Mouse (Mus musculus) myocyte (in vitro differentiated cells): Measurements from ENCODE around the gene Tldc1. TPM values are rescaled to one million over a fixed set of nuclear protein-coding genes. Genes with fewer than 3 reads are reported as not detected.

Experiments
- H3K27me3 ChIP-seq: one replicate; pipeline ENCODE4 v1.6.1; 2011; ENCODE audit not compliant: control insufficient read depth, insufficient read depth, insufficient read length
- H3K36me3 ChIP-seq: one replicate; pipeline ENCODE4 v1.6.1; 2011; ENCODE audit not compliant: control insufficient read depth, insufficient read depth
- H3K4me2 ChIP-seq: one replicate; pipeline ENCODE4 v1.6.1; 2011; ENCODE audit warnings: low read depth, control low read depth
- H3K4me3 ChIP-seq: one replicate; pipeline ENCODE4 v1.5.1; 2011; ENCODE audit warnings: mild to moderate bottlenecking, control low read depth, moderate library complexity
- H3K79me2 ChIP-seq: one replicate; pipeline ENCODE4 v1.6.1; 2011; ENCODE audit not compliant: control insufficient read depth, insufficient read depth
- H3ac ChIP-seq: one replicate; pipeline ENCODE4 v1.6.1; 2011; ENCODE audit not compliant: control insufficient read depth, insufficient read length
- CEBPB ChIP-seq: IDR thresholded peaks from 2 replicates; pipeline ENCODE4 v1.6.1; 2011; ENCODE audit warnings: mild to moderate bottlenecking, moderate library complexity; ENCODE audit not compliant: poor library complexity, insufficient read depth, severe bottlenecking
- E2F4 ChIP-seq: IDR thresholded peaks from one replicate; pipeline ENCODE4 v1.6.1; 2011; ENCODE audit warnings: mild to moderate bottlenecking, control low read depth, moderate library complexity; ENCODE audit not compliant: insufficient read depth
- MAX ChIP-seq: IDR thresholded peaks from one replicate; pipeline ENCODE4 v1.6.1; 2011; ENCODE audit warnings: low read depth, mild to moderate bottlenecking, control low read depth
- MYOD1 ChIP-seq, 3 experiments: IDR thresholded peaks; one replicate each; pipeline ENCODE4 v1.6.1; 2011; ENCODE audit warnings: control low read depth in 2 of 3, low read depth in 2 of 3, mild to moderate bottlenecking in 2 of 3, moderate library complexity in 1 of 3; ENCODE audit not compliant: insufficient read length in 2 of 3, control insufficient read depth in 1 of 3
- MYOG ChIP-seq, 3 experiments: IDR thresholded peaks; one replicate each; pipeline ENCODE4 v1.6.1; 2011; ENCODE audit warnings: control low read depth in 2 of 3, low read depth in 2 of 3, mild to moderate bottlenecking in 2 of 3; ENCODE audit not compliant: insufficient read length in 2 of 3, control insufficient read depth in 1 of 3, insufficient read depth in 1 of 3
- POLR2A ChIP-seq: IDR thresholded peaks from one replicate; pipeline ENCODE4 v1.6.1; 2011; ENCODE audit warnings: low read depth, mild to moderate bottlenecking, control low read depth, moderate library complexity; ENCODE audit not compliant: insufficient read length
- POLR2AphosphoS2 ChIP-seq: IDR thresholded peaks from one replicate; pipeline ENCODE4 v1.6.1; 2011; ENCODE audit warnings: low read depth, control low read depth; ENCODE audit not compliant: insufficient read length
- REST ChIP-seq: IDR thresholded peaks from one replicate; pipeline ENCODE4 v1.6.1; 2011; ENCODE audit warnings: mild to moderate bottlenecking, control low read depth, moderate library complexity; ENCODE audit not compliant: insufficient read depth, insufficient read length
- SRF ChIP-seq: IDR thresholded peaks from one replicate; pipeline ENCODE4 v1.6.1; 2011; ENCODE audit warnings: low read depth; ENCODE audit not compliant: control insufficient read depth, insufficient read length
- TCF12 ChIP-seq: IDR thresholded peaks from one replicate; pipeline ENCODE4 v1.6.1; 2011; ENCODE audit warnings: mild to moderate bottlenecking, control low read depth; ENCODE audit not compliant: poor library complexity, insufficient read depth, severe bottlenecking
- TCF3 ChIP-seq: IDR thresholded peaks from one replicate; pipeline ENCODE4 v1.6.1; 2011; ENCODE audit warnings: low read depth, control low read depth; ENCODE audit not compliant: insufficient read length
- USF1 ChIP-seq: IDR thresholded peaks from one replicate; pipeline ENCODE4 v1.6.1; 2011; ENCODE audit warnings: low read depth, mild to moderate bottlenecking, control low read depth, moderate library complexity
- polyA plus RNA-seq: library from polyadenylated mRNA; unstranded; fragments of >200 nt; fragmentation: generic; extraction: Trizol; gene quantifications from one replicate; pipeline ENCODE4 v1.2.1, GENCODE M21; 2012; ENCODE audit warnings: missing spikeins

The Tldc1 gene
- polyA plus RNA-seq, 1 experiment, result 9.6 TPM

DNA sequence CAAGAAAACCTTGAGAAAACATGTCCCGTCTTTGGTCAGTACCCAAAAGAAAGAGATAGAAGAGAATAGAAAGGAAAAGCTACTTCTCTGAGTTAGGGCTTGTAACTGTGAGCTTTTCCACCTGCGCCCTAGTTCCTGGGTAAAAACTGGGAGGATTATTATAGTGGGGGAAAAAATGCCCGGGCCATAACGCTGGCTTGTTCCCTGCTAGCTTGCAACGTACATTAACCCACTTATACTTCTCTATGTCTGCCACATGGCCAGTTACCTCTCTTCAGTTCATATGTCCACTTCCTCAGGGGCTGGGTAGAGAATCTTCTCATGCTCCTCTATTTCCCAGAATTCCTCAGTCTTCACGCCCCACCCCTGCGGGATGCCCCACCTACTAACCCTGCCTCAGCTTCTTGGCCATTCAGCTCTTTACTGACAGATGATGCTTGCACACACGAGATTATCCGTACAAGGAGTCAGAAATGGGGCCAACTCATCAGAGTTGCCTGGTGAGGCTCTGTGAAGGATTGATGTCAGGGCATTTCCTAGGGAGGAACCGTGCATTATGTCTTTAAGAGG lies 41.8 kb downstream of the Tldc1 start:
- Histone ChIP-seq H3K27me3 (no peaks in the 10 kb centered on the region), H3K79me2 (no peaks in the 10 kb centered on the region), H3K4me3 (no peak overlapping the region), H3K4me2 (no peak overlapping the region), H3ac (no peak overlapping the region), H3K36me3 (no peaks in the 10 kb centered on the region)
- TF ChIP-seq TCF3, result no peak
- no peak for TF ChIP-seq E2F4
- no peak for TF ChIP-seq MAX
- no peak for TF ChIP-seq TCF12
- no peak for TF ChIP-seq POLR2A
- no peak for TF ChIP-seq SRF
- TF ChIP-seq POLR2AphosphoS2, result no peak
- no peak for TF ChIP-seq MYOG (IDR thresholded peaks at IDR 0.05; ENCODE audit: control insufficient read depth in 1 of 3, insufficient read depth in 1 of 3, insufficient read length in 2 of 3, low read depth in 2 of 3)
- TF ChIP-seq MYOD1 (IDR thresholded peaks at IDR 0.05; ENCODE audit: control insufficient read depth in 1 of 3, insufficient read length in 2 of 3, low read depth in 2 of 3), result no peak
- no peak for TF ChIP-seq CEBPB
- no peak for TF ChIP-seq REST
- no peak for TF ChIP-seq USF1

DNA sequence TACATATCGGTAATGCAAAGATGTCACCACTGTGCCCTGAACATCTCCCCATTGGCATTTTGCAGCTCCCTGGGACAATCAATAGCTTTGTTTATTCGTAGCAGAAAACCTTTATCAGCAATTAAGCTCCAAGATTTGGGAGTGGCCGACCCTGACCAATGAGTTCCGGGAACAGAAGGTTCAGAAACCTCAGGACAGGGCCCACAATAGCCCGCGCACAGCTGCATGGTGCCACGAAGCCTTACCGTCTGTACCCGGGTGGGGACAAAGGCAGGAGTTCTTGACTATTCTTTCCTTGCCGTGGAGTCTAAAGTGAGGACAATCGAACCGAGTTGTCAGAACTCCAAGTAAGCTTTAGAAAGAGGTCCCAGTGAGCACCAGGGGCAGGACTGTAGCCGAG lies 46.1 kb downstream of the Tldc1 start:
- Histone ChIP-seq H3K27me3 (no peaks in the 10 kb centered on the region), H3ac (no peak overlapping the region), H3K4me3 (no peak overlapping the region), H3K4me2 (no peak overlapping the region), H3K36me3 (no peaks in the 10 kb centered on the region), H3K79me2 (no peaks in the 10 kb centered on the region)
- TF ChIP-seq MAX (no peak), MYOD1 (IDR thresholded peaks at IDR 0.05; ENCODE audit: control insufficient read depth in 1 of 3, insufficient read length in 2 of 3, low read depth in 2 of 3) (no peak), CEBPB (no peak), USF1 (no peak), POLR2AphosphoS2 (no peak), TCF3 (no peak), MYOG (IDR thresholded peaks at IDR 0.05; ENCODE audit: control insufficient read depth in 1 of 3, insufficient read depth in 1 of 3, insufficient read length in 2 of 3, low read depth in 2 of 3) (no peak), SRF (no peak), POLR2A (no peak), TCF12 (no peak), REST (no peak), E2F4 (no peak)

DNA sequence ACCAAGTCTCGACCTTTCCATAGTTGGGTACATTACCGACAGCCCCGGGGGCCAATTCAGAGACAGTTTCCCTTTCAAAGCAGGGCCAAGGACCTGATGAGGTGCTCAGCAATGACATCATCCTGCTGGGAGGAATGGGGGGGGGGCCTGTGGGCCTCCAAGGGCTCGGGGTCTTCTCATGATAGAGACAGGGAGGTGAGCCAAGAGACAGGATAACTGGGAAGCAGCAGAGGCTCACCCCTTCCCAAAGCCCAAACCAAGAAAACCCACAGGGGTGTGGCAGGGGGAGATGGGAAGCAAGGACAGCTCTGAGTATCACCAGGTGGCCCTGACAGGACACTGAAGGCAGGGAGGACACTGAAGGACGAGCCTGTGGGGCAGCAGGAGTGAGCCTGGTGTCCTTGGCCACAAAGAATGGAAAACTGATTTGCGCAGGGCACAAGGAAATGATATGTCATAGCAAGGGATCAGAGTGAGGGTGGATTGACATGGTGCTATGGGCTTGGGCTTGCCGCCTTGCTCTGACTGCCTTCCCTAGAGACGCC lies 49.8 kb downstream of the Tldc1 start:
- TF ChIP-seq USF1, result no peak
- no peak for TF ChIP-seq CEBPB
- TF ChIP-seq MAX, result no peak
- TF ChIP-seq MYOG (IDR thresholded peaks at IDR 0.05; ENCODE audit: control insufficient read depth in 1 of 3, insufficient read depth in 1 of 3, insufficient read length in 2 of 3, low read depth in 2 of 3), result no peak
- no peak for TF ChIP-seq REST
- TF ChIP-seq POLR2A, result no peak
- TF ChIP-seq POLR2AphosphoS2, result no peak
- no peak for TF ChIP-seq TCF12
- no peak for TF ChIP-seq SRF
- no peak for TF ChIP-seq TCF3
- no peak for TF ChIP-seq E2F4
- no peak for TF ChIP-seq MYOD1 (IDR thresholded peaks at IDR 0.05; ENCODE audit: control insufficient read depth in 1 of 3, insufficient read length in 2 of 3, low read depth in 2 of 3)
- H3K36me3 ChIP-seq, result no peaks in the 10 kb centered on the region
- H3K79me2 ChIP-seq, result no peaks in the 10 kb centered on the region
- no peak overlapping the region for H3K4me2 ChIP-seq
- no peak overlapping the region for H3ac ChIP-seq
- no peaks in the 10 kb centered on the region for H3K27me3 ChIP-seq
- no peak overlapping the region for H3K4me3 ChIP-seq

DNA sequence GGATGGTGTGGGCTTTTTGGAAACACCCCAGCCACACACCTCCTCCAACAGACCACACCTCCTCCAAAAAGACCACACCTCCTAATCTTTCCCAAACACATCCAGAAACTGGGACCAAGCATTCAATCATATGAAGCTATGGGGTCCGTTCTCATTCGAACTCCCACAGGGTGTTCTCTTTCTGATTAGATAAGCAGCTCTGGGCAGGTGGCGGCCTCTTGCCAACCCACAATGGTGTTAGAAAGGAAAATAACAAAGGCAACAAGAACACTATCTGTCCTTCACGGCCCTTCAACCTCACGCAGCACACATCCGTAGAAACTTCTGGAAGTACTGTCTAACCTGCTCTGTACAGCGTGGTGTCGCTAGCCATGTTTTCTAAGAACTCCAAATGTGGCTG lies 51.1 kb downstream of the Tldc1 start:
- H3K27me3 ChIP-seq, result no peaks in the 10 kb centered on the region
- H3K4me2 ChIP-seq, result no peak overlapping the region
- H3K4me3 ChIP-seq, result no peak overlapping the region
- H3ac ChIP-seq, result no peak overlapping the region
- TF ChIP-seq TCF12 (no peak), POLR2AphosphoS2 (no peak)
- H3K79me2 ChIP-seq, result no peaks in the 10 kb centered on the region
- no peaks in the 10 kb centered on the region for H3K36me3 ChIP-seq

DNA sequence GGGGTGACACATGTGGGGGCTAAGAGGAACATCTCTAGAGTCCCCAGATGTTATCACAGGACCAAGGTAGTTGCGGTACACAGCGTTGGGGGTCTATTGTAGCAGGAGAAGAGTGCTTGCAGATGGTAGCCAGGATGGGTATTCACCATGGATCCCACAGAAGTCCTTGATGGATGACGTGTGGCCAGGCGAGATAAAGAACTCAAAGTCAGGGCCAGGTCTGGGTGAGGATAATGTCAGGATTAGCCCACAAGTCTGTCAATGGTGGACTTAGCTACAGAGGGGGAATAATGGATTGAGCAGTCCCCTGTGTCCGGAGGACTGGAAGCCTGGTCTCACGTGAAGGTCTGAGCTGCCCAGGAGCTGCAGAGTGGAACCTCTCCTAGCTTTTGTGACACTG lies 53.6 kb downstream of the Tldc1 start:
- no peak overlapping the region for H3K4me2 ChIP-seq
- no peak overlapping the region for H3ac ChIP-seq
- no peak overlapping the region for H3K4me3 ChIP-seq
- H3K27me3 ChIP-seq, result no peaks in the 10 kb centered on the region
- TF ChIP-seq MYOG (IDR thresholded peaks at IDR 0.05; ENCODE audit: control insufficient read depth in 1 of 3, insufficient read depth in 1 of 3, insufficient read length in 2 of 3, low read depth in 2 of 3) (no peak), POLR2A (no peak), REST (no peak), TCF12 (no peak), MYOD1 (IDR thresholded peaks at IDR 0.05; ENCODE audit: control insufficient read depth in 1 of 3, insufficient read length in 2 of 3, low read depth in 2 of 3) (no peak), CEBPB (no peak), POLR2AphosphoS2 (no peak), E2F4 (no peak), TCF3 (no peak), USF1 (no peak)
- no peaks in the 10 kb centered on the region for H3K36me3 ChIP-seq
- H3K79me2 ChIP-seq, result no peaks in the 10 kb centered on the region
